Mouse (Mus musculus): ENCODE measurements around the gene Stk4.

Gene Stk4

DNA sequence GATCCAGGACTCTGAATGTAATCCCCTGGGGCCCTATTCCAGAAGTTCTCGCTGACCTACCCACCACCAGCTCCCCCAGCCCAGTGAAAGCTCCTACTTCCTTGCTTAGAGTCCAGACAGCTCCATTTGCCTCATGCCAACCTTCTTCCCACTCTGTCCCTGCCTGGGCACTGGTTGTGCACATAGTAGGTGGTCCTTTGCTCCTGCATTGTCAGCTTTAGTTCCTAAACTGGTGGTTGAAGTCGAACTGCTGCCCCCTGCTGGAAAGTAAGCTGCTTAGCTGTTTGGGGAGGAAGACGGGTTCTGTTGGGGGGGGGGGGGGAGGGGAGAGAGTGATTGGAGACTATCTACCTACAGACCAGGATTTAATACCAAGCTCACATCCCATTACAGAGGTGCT is 110.0 kb downstream of the Stk4 start:
- no peak for DNase-seq

DNA sequence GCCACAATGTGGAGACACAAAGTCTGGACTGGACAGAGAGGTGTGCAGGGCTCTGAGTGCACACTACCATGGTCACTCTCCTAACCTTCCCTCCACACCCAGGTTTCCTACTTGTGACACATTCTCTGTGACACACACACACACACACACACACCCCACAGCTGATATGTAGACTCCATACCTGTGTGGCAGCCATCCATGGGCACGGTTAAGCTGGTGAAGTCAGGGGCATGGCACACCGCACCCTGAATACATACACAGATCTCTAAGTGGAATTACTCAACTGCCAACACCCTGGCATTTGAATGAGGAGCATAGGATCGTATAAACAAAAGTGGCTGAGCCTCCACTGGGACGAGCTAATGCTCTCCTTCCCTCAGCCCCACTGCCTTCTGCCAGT is 110.6 kb downstream of the Stk4 start:
- DNase-seq: no peak

DNA sequence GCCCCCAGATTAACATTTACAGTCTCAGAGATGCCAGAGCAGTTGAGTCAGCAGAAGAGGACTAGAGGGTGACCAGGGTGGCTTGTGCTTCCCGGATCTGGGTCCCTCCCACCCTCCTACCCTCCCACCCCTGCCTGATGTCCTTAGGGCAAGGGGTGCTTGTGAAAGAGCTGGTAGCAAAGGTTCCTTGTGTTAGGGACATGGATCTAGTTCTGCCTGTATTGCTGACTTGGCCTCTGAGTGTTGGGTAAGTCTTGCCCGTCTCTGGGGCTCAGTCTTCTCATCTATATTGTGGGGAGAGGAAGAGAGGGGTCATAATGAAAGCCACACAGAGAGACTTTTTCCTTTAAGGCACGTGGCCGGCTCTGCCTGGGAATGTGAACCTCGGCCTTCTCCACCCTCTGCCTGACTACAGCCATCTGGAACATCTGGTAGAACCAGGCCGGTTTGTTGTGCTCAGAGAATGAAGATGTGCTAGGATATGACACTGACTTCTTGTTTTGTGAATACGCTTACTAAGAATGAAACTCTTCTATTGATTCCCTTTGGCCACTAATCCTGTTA is 112.7 kb downstream of the Stk4 start, which contains the start of gene Wfdc5:
Gene Wfdc5 (minus strand): TSS at position 51 of the 564 bp plus-strand sequence.
- no peak for DNase-seq

DNA sequence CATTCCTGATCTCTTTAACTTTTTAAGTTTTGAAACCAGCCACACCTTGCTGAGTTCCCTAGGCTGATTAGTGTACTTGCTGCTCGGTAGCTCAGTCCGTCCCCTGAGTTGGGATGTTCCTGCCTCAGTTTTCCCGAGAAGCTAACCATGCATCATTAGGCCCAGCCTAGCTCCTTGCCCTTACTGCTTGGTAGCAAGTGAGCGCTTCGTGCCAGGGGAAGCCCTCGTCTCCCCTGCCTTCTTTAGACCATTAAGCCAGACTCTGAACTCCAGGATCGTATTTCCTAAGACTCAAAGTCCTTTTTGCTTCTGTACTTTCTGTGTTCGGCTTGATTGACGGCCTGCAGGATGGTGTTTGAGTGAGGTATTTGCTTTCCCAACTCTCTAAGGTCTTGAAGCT is 113.2 kb downstream of the Stk4 start:
- no peak for DNase-seq

DNA sequence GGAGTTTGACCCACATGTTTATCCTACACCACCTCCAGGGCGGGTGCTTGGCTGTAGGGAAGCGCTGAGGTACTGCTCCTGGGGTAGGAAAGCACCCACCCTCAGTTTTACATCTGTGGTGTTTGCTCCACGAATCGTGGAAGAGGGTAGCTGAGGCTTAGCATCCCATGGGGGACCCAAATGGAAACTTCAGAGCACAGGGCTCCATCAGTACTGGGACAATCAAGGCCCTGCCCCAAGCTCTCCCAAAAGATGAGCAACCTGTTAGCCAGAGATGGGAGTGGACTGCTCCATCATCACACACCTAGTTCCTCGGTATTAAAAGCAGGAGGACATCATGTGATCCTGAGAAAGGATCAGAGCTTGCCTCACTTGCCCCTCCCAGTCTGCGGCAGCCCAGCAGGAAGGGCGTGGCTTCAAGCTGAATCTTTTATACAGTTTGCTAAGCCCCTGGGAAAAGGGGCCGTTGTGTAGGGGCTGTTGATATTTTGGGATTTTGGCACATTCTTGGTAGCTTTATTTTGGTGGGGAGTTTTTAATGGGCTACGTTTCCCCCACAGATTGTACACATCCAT is 114.1 kb downstream of the Stk4 start:
- DNase-seq: no peak

GRCm38 (mm10) chr2:164188722-164189121 is 118.6 kb downstream of the Stk4 start:
- no peak for DNase-seq

- DNase-seq: no peak
Observed at GRCm38 (mm10) chr2:164190576-164190975, 120.5 kb downstream of the Stk4 start, which contains the start of gene Wfdc12. Wfdc12 (minus strand) TSS chr2:164190608.

DNA sequence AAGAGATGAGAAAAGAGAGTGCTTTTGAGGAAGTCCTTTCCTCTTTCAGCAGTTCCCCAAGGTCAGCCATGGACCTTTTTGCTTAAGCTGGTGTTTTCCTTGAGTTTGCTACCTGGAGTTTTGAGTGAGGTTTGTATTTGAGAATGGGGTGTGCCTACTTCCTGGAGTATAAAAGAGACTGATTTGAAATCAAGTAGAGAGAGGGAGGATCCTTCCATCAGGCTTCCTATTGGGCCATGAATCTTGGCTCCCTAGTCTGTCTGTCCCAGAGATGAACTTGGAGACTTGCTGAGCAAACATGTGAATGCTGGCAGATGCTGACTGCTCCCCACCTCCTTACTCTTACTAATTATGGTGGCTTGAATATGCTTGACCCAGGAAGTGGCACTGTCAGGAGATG is 122.2 kb downstream of the Stk4 start:
- DNase-seq: no peak

GRCm38 (mm10) chr2:164194959-164195630 is 125.0 kb downstream of the Stk4 start:
- no peak for DNase-seq

GRCm38 (mm10) chr2:164195971-164196699 is 126.0 kb downstream of the Stk4 start:
- no peak for DNase-seq

DNA sequence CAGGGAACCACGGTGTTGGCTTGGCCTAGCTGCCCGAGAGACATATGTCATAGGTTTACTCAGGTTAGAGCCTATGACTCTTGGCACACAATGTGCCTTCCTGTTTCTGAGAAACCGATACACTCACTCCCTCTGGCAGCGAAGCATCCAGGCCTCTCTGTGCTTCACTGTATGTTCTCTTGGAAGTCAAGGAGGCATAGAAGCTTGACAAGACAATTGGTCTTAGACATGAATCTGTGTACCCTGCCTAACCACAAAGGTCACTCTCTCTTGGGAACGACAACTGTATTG is 126.5 kb downstream of the Stk4 start:
- no peak for DNase-seq

DNA sequence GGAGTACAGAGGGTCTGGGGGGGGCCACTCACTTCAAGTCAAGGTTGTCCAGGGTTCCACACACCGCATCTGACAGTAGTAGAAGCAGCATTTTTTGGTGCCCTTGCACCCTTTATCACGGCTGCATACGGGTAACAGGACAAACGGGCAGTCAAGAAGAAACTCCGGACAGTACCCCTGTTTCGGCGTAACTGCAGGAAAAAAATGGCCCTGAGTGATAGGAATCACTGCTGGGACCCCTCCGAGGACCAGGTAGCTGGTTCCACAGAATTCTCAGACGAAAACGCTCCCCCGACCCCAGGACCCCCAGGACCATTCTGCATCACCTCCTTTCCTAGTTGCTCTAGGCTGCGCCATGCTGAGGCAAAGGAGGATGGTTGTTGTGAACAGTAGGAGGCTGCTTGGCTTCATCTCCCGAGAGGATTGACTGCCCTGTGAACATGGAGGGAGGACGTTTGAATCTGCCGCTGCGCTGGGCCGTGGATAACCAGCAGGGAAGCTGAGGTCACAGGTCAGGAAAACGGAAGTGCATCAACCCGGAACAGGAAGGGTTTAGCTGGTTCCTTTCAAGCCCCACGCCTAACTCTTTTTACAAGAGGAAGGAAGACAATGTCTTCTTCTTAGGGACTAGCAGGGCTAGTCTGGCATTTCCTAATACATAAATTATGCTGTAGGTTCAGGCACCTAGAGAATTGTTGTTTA is 129.7 kb downstream of the Stk4 start, which contains the start of gene Wfdc15a:
Gene Wfdc15a (minus strand): TSS at position 505 of the 702 bp plus-strand sequence.
- no peak for DNase-seq
